Mouse (Mus musculus): ENCODE data around the gene Smpd1. TPM values are rescaled to one million over a fixed set of nuclear protein-coding genes. Genes with fewer than 3 reads are reported as not detected.

Gene Smpd1
- polyA plus RNA-seq, 1 experiment from 2014 or later: 74.2 TPM

GRCm38 (mm10) chr7:105569512-105570496 lies 15.6 kb downstream of the Smpd1 start:
- peak overlapping the region; percentile 47 for H3K9ac ChIP-seq (replicated peaks; ENCODE audit: low read depth, low read length)
- peak overlapping the region; percentile 60 for H3K4me2 ChIP-seq (ENCODE audit: low read length)
- peaks cover 25% of the 10 kb centered on the region for H3K36me3 ChIP-seq (ENCODE audit: control insufficient read depth, insufficient read depth)
- H3K4me3 ChIP-seq (replicated peaks; ENCODE audit: low read length): peak overlapping the region; percentile 27
- no peaks in the 10 kb centered on the region for H3K27me3 ChIP-seq (replicated peaks; ENCODE audit: control insufficient read depth, insufficient read depth, low read length)
- 3% methylated on average over 12 of the region's 12 CpGs for WGBS
- no peaks in the 10 kb centered on the region for H3K9me3 ChIP-seq (ENCODE audit: control insufficient read depth, low read length)
- peak overlapping the region; percentile 87 for H3K27ac ChIP-seq (ENCODE audit: low read length)
- peaks cover 37% of the 10 kb centered on the region for H3K4me1 ChIP-seq (replicated peaks; ENCODE audit: control insufficient read depth, insufficient read depth, low read length)
- peak; percentile 51 for ATAC-seq

- Histone ChIP-seq H3K27me3 (replicated peaks; ENCODE audit: control insufficient read depth, insufficient read depth, low read length) (no peaks in the 10 kb centered on the region), H3K9me3 (ENCODE audit: control insufficient read depth, low read length) (no peaks in the 10 kb centered on the region), H3K27ac (ENCODE audit: low read length) (peak overlapping the region; percentile 87; the same call in 1 of the 2 replicates), H3K9ac (replicated peaks; ENCODE audit: low read depth, low read length) (no peak overlapping the region), H3K4me1 (replicated peaks; ENCODE audit: control insufficient read depth, insufficient read depth, low read length) (peaks cover 37% of the 10 kb centered on the region), H3K36me3 (ENCODE audit: control insufficient read depth, insufficient read depth) (peaks cover 17% of the 10 kb centered on the region), H3K4me3 (replicated peaks; ENCODE audit: low read length) (no peak overlapping the region), H3K4me2 (ENCODE audit: low read length) (peak overlapping the region; percentile 9; the same call in 1 of the 2 replicates)
- 77% methylated on average over 4 of the region's 4 CpGs for WGBS
- no peak for ATAC-seq
Measured at GRCm38 (mm10) chr7:105570756-105571155, 16.6 kb downstream of the Smpd1 start.

- Histone ChIP-seq H3K4me2 (ENCODE audit: low read length) (no peak overlapping the region), H3K9ac (replicated peaks; ENCODE audit: low read depth, low read length) (no peak overlapping the region), H3K27me3 (replicated peaks; ENCODE audit: control insufficient read depth, insufficient read depth, low read length) (no peaks in the 10 kb centered on the region), H3K36me3 (ENCODE audit: control insufficient read depth, insufficient read depth) (peaks cover 5% of the 10 kb centered on the region; the same call in 1 of the 2 replicates), H3K27ac (ENCODE audit: low read length) (no peak overlapping the region), H3K4me3 (replicated peaks; ENCODE audit: low read length) (no peak overlapping the region), H3K9me3 (ENCODE audit: control insufficient read depth, low read length) (no peaks in the 10 kb centered on the region), H3K4me1 (replicated peaks; ENCODE audit: control insufficient read depth, insufficient read depth, low read length) (peaks cover 47% of the 10 kb centered on the region)
- 96% methylated on average over 8 of the region's 8 CpGs for WGBS
- no peak for ATAC-seq
Measured at GRCm38 (mm10) chr7:105572949-105573348, 18.8 kb downstream of the Smpd1 start.

- 92% methylated on average over 4 of the region's 4 CpGs for WGBS
- no peak for ATAC-seq
- no peak overlapping the region for H3K4me3 ChIP-seq (replicated peaks; ENCODE audit: low read length)
Measured at GRCm38 (mm10) chr7:105574537-105574936, 20.4 kb downstream of the Smpd1 start.

GRCm38 (mm10) chr7:105576166-105576748 lies 22.1 kb downstream of the Smpd1 start:
- H3K4me3 ChIP-seq (replicated peaks; ENCODE audit: low read length): no peak overlapping the region
- peaks cover 5% of the 10 kb centered on the region; the same call in 1 of the 2 replicates for H3K36me3 ChIP-seq (ENCODE audit: control insufficient read depth, insufficient read depth)
- 84% methylated on average over 3 of the region's 3 CpGs for WGBS
- no peaks in the 10 kb centered on the region for H3K27me3 ChIP-seq (replicated peaks; ENCODE audit: control insufficient read depth, insufficient read depth, low read length)
- H3K9ac ChIP-seq (replicated peaks; ENCODE audit: low read depth, low read length): no peak overlapping the region
- H3K4me1 ChIP-seq (replicated peaks; ENCODE audit: control insufficient read depth, insufficient read depth, low read length): peaks cover 35% of the 10 kb centered on the region
- no peak for ATAC-seq
- no peak overlapping the region for H3K4me2 ChIP-seq (ENCODE audit: low read length)
- H3K9me3 ChIP-seq (ENCODE audit: control insufficient read depth, low read length): no peaks in the 10 kb centered on the region
- H3K27ac ChIP-seq (ENCODE audit: low read length): no peak overlapping the region

More at GRCm38 (mm10) chr7:105574537-105574936, 20.4 kb downstream of the Smpd1 start:
- Histone ChIP-seq H3K9me3 (ENCODE audit: control insufficient read depth, low read length) (no peaks in the 10 kb centered on the region), H3K9ac (replicated peaks; ENCODE audit: low read depth, low read length) (no peak overlapping the region), H3K4me2 (ENCODE audit: low read length) (no peak overlapping the region), H3K27me3 (replicated peaks; ENCODE audit: control insufficient read depth, insufficient read depth, low read length) (no peaks in the 10 kb centered on the region), H3K36me3 (ENCODE audit: control insufficient read depth, insufficient read depth) (peaks cover 5% of the 10 kb centered on the region; the same call in 1 of the 2 replicates), H3K27ac (ENCODE audit: low read length) (no peak overlapping the region), H3K4me1 (replicated peaks; ENCODE audit: control insufficient read depth, insufficient read depth, low read length) (peaks cover 45% of the 10 kb centered on the region)

- Histone ChIP-seq H3K9ac (replicated peaks; ENCODE audit: low read depth, low read length) (no peak overlapping the region), H3K36me3 (ENCODE audit: control insufficient read depth, insufficient read depth) (peaks cover 5% of the 10 kb centered on the region; the same call in 1 of the 2 replicates), H3K27ac (ENCODE audit: low read length) (no peak overlapping the region), H3K9me3 (ENCODE audit: control insufficient read depth, low read length) (no peaks in the 10 kb centered on the region), H3K4me2 (ENCODE audit: low read length) (no peak overlapping the region), H3K4me1 (replicated peaks; ENCODE audit: control insufficient read depth, insufficient read depth, low read length) (peaks cover 40% of the 10 kb centered on the region), H3K27me3 (replicated peaks; ENCODE audit: control insufficient read depth, insufficient read depth, low read length) (no peaks in the 10 kb centered on the region), H3K4me3 (replicated peaks; ENCODE audit: low read length) (no peak overlapping the region)
- no peak for ATAC-seq
- 94% methylated on average over 6 of the region's 6 CpGs for WGBS
Measured at GRCm38 (mm10) chr7:105577377-105577871, 23.3 kb downstream of the Smpd1 start.

GRCm38 (mm10) chr7:105578481-105578880 lies 24.3 kb downstream of the Smpd1 start:
- Histone ChIP-seq H3K36me3 (ENCODE audit: control insufficient read depth, insufficient read depth) (peaks cover 2% of the 10 kb centered on the region; the same call in 1 of the 2 replicates), H3K27me3 (replicated peaks; ENCODE audit: control insufficient read depth, insufficient read depth, low read length) (no peaks in the 10 kb centered on the region), H3K4me2 (ENCODE audit: low read length) (no peak overlapping the region), H3K4me1 (replicated peaks; ENCODE audit: control insufficient read depth, insufficient read depth, low read length) (peaks cover 38% of the 10 kb centered on the region), H3K4me3 (replicated peaks; ENCODE audit: low read length) (no peak overlapping the region), H3K9me3 (ENCODE audit: control insufficient read depth, low read length) (no peaks in the 10 kb centered on the region), H3K27ac (ENCODE audit: low read length) (no peak overlapping the region), H3K9ac (replicated peaks; ENCODE audit: low read depth, low read length) (no peak overlapping the region)
- 84% methylated on average over 2 of the region's 2 CpGs for WGBS
- no peak for ATAC-seq

GRCm38 (mm10) chr7:105580627-105581089 lies 26.5 kb downstream of the Smpd1 start:
- peaks cover 38% of the 10 kb centered on the region for H3K4me1 ChIP-seq (replicated peaks; ENCODE audit: control insufficient read depth, insufficient read depth, low read length)

More at GRCm38 (mm10) chr7:105580627-105581089, 26.5 kb downstream of the Smpd1 start:
- no peaks in the 10 kb centered on the region for H3K36me3 ChIP-seq (ENCODE audit: control insufficient read depth, insufficient read depth)
- H3K4me2 ChIP-seq (ENCODE audit: low read length): peak overlapping the region; percentile 80
- H3K9ac ChIP-seq (replicated peaks; ENCODE audit: low read depth, low read length): peak overlapping the region; percentile 88
- ATAC-seq: peak; percentile 62
- H3K27ac ChIP-seq (ENCODE audit: low read length): peak overlapping the region; percentile 96
- WGBS: under 1% methylated on average over 17 of the region's 22 CpGs
- H3K4me3 ChIP-seq (replicated peaks; ENCODE audit: low read length): peak overlapping the region; percentile 78
- H3K9me3 ChIP-seq (ENCODE audit: control insufficient read depth, low read length): no peaks in the 10 kb centered on the region
- H3K27me3 ChIP-seq (replicated peaks; ENCODE audit: control insufficient read depth, insufficient read depth, low read length): no peaks in the 10 kb centered on the region
